Mouse (Mus musculus) megakaryocyte, embryonic 14.5 days (primary cell): Measurements from ENCODE around the gene Acot2. TPM values are rescaled to one million over a fixed set of nuclear protein-coding genes. Genes with fewer than 3 reads are reported as not detected.

Experiments
- H3K27me3 ChIP-seq: replicated peaks from 2 replicates; pipeline ENCODE3; 2012; ENCODE audit warnings: inconsistent platforms
- H3K36me3 ChIP-seq: replicated peaks from 2 replicates; pipeline ENCODE3; 2012; ENCODE audit warnings: low read length, inconsistent platforms, mixed read lengths
- H3K4me1 ChIP-seq: 2 replicates; pipeline ENCODE4 v1.6.1; 2012; ENCODE audit warnings: inconsistent platforms
- H3K4me3 ChIP-seq: replicated peaks from 2 replicates; pipeline ENCODE3; 2012; ENCODE audit warnings: moderate library complexity, mild to moderate bottlenecking, inconsistent platforms
- H3K9me3 ChIP-seq: 2 replicates; pipeline ENCODE4 v1.6.1; 2012; ENCODE audit warnings: inconsistent platforms
- FLI1 ChIP-seq: IDR thresholded peaks from 2 replicates; pipeline ENCODE4 v1.6.1; 2012; ENCODE audit warnings: low read length, inconsistent platforms, mixed read lengths
- GATA1 ChIP-seq: IDR thresholded peaks from 3 replicates; pipeline ENCODE4 v1.6.1; 2012; ENCODE audit warnings: mixed read lengths, low read length, inconsistent platforms, borderline replicate concordance
- polyA plus RNA-seq: library from polyadenylated mRNA; stranded (reverse); fragments of >175 nt; gene quantifications from 2 replicates; pipeline ENCODE4 v1.2.3, GENCODE M21; 2012; ENCODE audit warnings: low replicate concordance; ENCODE audit not compliant: insufficient read depth

The Acot2 gene
- polyA plus RNA-seq, 1 experiment: 6.7 TPM

DNA sequence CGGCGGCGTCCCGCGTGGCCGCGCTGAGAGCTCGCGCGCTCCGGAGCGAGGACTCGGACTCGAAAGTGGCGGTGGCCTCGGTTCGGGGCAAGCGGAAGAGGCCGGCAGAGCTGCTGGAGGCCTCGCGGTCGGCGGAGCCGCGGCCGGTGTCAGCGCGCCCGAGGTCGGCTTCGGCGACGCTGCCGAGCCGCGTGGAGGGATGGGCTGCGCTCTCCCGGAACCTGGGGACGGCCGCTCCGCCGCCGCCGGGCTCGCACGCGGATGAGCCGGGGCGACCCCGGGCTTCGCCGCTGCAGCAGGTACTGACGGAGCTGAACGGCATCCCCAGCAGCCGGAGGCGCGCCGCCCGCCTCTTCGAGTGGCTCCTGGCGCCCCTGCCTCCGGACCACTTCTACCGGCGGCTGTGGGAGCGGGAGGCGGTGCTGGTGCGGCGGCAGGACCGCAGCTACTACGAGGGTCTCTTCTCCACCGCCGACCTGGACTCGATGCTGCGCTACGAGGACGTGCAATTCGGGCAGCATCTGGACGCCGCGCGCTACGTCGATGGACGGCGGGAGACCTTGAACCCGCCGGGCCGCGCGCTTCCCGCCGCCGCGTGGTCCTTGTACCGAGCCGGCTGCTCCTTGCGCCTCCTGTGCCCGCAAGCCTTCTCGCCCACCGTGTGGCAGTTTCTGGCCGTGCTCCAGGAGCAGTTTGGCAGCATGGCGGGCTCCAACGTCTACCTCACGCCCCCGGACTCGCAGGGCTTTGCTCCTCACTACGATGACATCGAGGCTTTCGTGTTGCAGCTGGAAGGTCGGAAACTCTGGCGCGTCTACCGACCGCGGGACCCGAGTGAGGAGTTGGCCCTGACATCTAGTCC is 36.6 kb upstream of the Acot2 start:
- Histone ChIP-seq H3K27me3 (no peaks in the 10 kb centered on the region), H3K9me3 (no peaks in the 10 kb centered on the region), H3K4me1 (peaks cover 72% of the 10 kb centered on the region), H3K4me3 (peak overlapping the region; percentile 99), H3K36me3 (peaks cover 35% of the 10 kb centered on the region)
- TF ChIP-seq GATA1: no peak
- no peak for TF ChIP-seq FLI1

- H3K36me3 ChIP-seq: peaks cover 42% of the 10 kb centered on the region
- H3K27me3 ChIP-seq: no peaks in the 10 kb centered on the region
- H3K4me3 ChIP-seq: peak overlapping the region; percentile 99
- peaks cover 66% of the 10 kb centered on the region for H3K4me1 ChIP-seq
- no peaks in the 10 kb centered on the region for H3K9me3 ChIP-seq
- TF ChIP-seq GATA1: no peak
- no peak for TF ChIP-seq FLI1
Measured at GRCm38 (mm10) chr12:83951711-83952575, 35.7 kb upstream of the Acot2 start.

DNA sequence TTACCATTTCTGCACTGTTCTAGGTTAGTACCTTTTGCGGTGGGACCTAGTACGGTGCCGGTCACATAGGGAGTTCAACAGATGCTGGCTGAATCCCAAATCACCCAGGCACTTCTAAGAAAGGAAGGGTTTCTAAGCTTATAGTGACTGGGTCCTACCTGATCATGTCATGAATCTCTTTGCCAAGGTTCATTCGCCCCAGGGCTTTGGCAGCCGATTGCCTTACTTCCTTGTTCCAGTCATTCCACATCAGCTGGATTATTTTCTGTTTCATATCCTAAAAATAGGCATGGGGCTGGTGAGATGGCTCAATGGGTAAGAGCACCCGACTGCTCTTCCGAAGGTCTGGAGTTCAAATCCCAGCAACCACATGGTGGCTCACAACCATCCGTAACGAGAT is 29.4 kb upstream of the Acot2 start:
- Histone ChIP-seq H3K27me3 (no peaks in the 10 kb centered on the region), H3K4me1 (peaks cover 13% of the 10 kb centered on the region), H3K4me3 (no peak overlapping the region), H3K9me3 (no peaks in the 10 kb centered on the region), H3K36me3 (peaks cover 32% of the 10 kb centered on the region)
- no peak for TF ChIP-seq FLI1
- TF ChIP-seq GATA1: no peak

- Histone ChIP-seq H3K27me3 (peaks cover 6% of the 10 kb centered on the region), H3K4me1 (no peaks in the 10 kb centered on the region; the same call in 1 of the 2 replicates), H3K4me3 (no peak overlapping the region), H3K9me3 (peaks cover 10% of the 10 kb centered on the region), H3K36me3 (no peaks in the 10 kb centered on the region)
- TF ChIP-seq GATA1: no peak
- TF ChIP-seq FLI1: no peak
Measured at GRCm38 (mm10) chr12:83965235-83965634, 22.4 kb upstream of the Acot2 start.

- H3K4me3 ChIP-seq: no peak overlapping the region
- H3K27me3 ChIP-seq: peaks cover 14% of the 10 kb centered on the region
- peaks cover 10% of the 10 kb centered on the region for H3K9me3 ChIP-seq
- TF ChIP-seq GATA1: no peak
- H3K36me3 ChIP-seq: no peaks in the 10 kb centered on the region
- H3K4me1 ChIP-seq: peaks cover 3% of the 10 kb centered on the region
Measured at GRCm38 (mm10) chr12:83972117-83972516, 15.5 kb upstream of the Acot2 start.

- H3K9me3 ChIP-seq: peaks cover 38% of the 10 kb centered on the region
- peaks cover 35% of the 10 kb centered on the region for H3K27me3 ChIP-seq
- no peak for TF ChIP-seq FLI1
- no peak for TF ChIP-seq GATA1
- no peaks in the 10 kb centered on the region for H3K36me3 ChIP-seq
- H3K4me1 ChIP-seq: peaks cover 7% of the 10 kb centered on the region
- no peak overlapping the region for H3K4me3 ChIP-seq
Measured at GRCm38 (mm10) chr12:83978862-83979261, 8.8 kb upstream of the Acot2 start.

- H3K27me3 ChIP-seq: peaks cover 29% of the 10 kb centered on the region
- TF ChIP-seq FLI1: no peak
- TF ChIP-seq GATA1: no peak
- no peak overlapping the region for H3K4me3 ChIP-seq
- peaks cover 28% of the 10 kb centered on the region for H3K9me3 ChIP-seq
- H3K4me1 ChIP-seq: peaks cover 8% of the 10 kb centered on the region
- H3K36me3 ChIP-seq: no peaks in the 10 kb centered on the region
Measured at GRCm38 (mm10) chr12:83981615-83982014, 6.0 kb upstream of the Acot2 start.

DNA sequence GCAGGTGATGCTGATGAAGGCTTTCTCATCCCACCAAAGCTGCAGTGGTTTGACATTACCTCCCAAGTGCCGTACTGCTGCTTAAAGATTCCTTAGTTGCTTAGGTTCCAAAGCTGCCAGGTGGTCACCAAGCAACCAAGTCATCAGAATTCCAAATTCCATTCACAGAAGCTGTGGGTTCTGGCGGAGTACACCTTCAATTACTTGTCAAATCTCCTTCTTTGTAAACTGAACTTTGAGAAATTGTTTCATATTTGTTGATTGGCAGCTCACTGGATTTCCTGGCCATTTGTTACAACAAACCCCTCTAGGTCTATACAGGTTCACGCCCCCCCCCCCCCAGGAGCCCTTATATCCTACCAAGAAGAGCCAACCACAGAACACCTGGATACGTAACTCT is 2.9 kb upstream of the Acot2 start, which contains the start of gene Heatr4:
Gene Heatr4, minus strand, starts transcription at position 101 of the 400 bp plus-strand sequence.
- Histone ChIP-seq H3K27me3 (peaks cover 14% of the 10 kb centered on the region), H3K9me3 (peaks cover 15% of the 10 kb centered on the region), H3K36me3 (no peaks in the 10 kb centered on the region), H3K4me3 (no peak within 1 kb of the TSS), H3K4me1 (peaks cover 27% of the 10 kb centered on the region)
- no peak for TF ChIP-seq GATA1

- peaks cover 24% of the 10 kb centered on the region for H3K4me1 ChIP-seq
- peaks cover 6% of the 10 kb centered on the region for H3K27me3 ChIP-seq
- no peak for TF ChIP-seq GATA1
- no peak for TF ChIP-seq FLI1
- H3K4me3 ChIP-seq: peak overlapping the region; percentile 95
- H3K9me3 ChIP-seq: peaks cover 12% of the 10 kb centered on the region; the same call in 1 of the 2 replicates
- H3K36me3 ChIP-seq: peaks cover 13% of the 10 kb centered on the region
Measured at GRCm38 (mm10) chr12:83987242-83987582, 449 bp upstream of the Acot2 start.

- peaks cover 22% of the 10 kb centered on the region for H3K36me3 ChIP-seq
- 0 out of 2 replicates have a peak, but pooled peaks cover 5% of the 10 kb centered on the region for H3K9me3 ChIP-seq
- TF ChIP-seq FLI1: no peak
- no peak for TF ChIP-seq GATA1
- peaks cover 21% of the 10 kb centered on the region for H3K4me1 ChIP-seq
- H3K27me3 ChIP-seq: peaks cover 3% of the 10 kb centered on the region
- peak overlapping the region; percentile 95 for H3K4me3 ChIP-seq
Measured at GRCm38 (mm10) chr12:83988483-83988882, 822 bp downstream of the Acot2 start.
